Mouse (Mus musculus): Measurements from ENCODE around the gene Olfr1047. TPM values are rescaled to one million over a fixed set of nuclear protein-coding genes. Genes with fewer than 3 reads are reported as not detected.
"Not testable (repeated sequence)": the region's sequence is repeated elsewhere in the genome, so short reads cannot be mapped to it uniquely, and the experiment has no call there.

Gene Olfr1047
- polyA plus RNA-seq (2012; rRNA removed) = not detected in 2 replicates

GRCm38 (mm10) chr2:86231301-86231700, at the start of gene Olfr1047:
Gene Olfr1047 (minus strand): TSS chr2:86231401.
- Histone ChIP-seq H3K27me3 (ENCODE audit: control insufficient read depth, insufficient read depth, low read length) (no peaks in the 10 kb centered on the region), H3K27ac (ENCODE audit: insufficient read depth, low read length) (no peak within 1 kb of the TSS), H3K4me3 (replicated peaks; ENCODE audit: insufficient read depth, low read depth, low read length) (no peak within 1 kb of the TSS), H3K4me1 (ENCODE audit: control insufficient read depth, insufficient read depth, low read length) (no peaks in the 10 kb centered on the region)
- no peak for TF ChIP-seq POLR2A (IDR thresholded peaks at IDR 0.05; ENCODE audit: borderline replicate concordance, insufficient read depth, low read length)
- TF ChIP-seq CTCF (IDR thresholded peaks at IDR 0.05; ENCODE audit: borderline replicate concordance, insufficient read depth, low read depth, low read length) = no peak
- 90% methylated on average over 1 of the region's 1 CpGs for WGBS
- no peak for DNase-seq

GRCm38 (mm10) chr2:86278988-86279387, 47.8 kb upstream of the Olfr1047 start, which contains the start of gene Olfr1051:
Gene Olfr1051 (minus strand): TSS chr2:86279088.
- H3K27me3 ChIP-seq (ENCODE audit: control insufficient read depth, insufficient read depth, low read length); H3K4me1 ChIP-seq (ENCODE audit: control insufficient read depth, insufficient read depth, low read length); DNase-seq; H3K27ac ChIP-seq (ENCODE audit: insufficient read depth, low read length); H3K4me3 ChIP-seq (replicated peaks; ENCODE audit: insufficient read depth, low read depth, low read length): not testable (repeated sequence)

GRCm38 (mm10) chr2:86258228-86258627, 27.0 kb upstream of the Olfr1047 start, which contains the start of gene Olfr1049:
Gene Olfr1049 (minus strand): TSS chr2:86258328.
- not testable (repeated sequence) for DNase-seq; H3K27ac ChIP-seq (ENCODE audit: insufficient read depth, low read length); H3K4me1 ChIP-seq (ENCODE audit: control insufficient read depth, insufficient read depth, low read length); H3K4me3 ChIP-seq (replicated peaks; ENCODE audit: insufficient read depth, low read depth, low read length); H3K27me3 ChIP-seq (ENCODE audit: control insufficient read depth, insufficient read depth, low read length)

DNA sequence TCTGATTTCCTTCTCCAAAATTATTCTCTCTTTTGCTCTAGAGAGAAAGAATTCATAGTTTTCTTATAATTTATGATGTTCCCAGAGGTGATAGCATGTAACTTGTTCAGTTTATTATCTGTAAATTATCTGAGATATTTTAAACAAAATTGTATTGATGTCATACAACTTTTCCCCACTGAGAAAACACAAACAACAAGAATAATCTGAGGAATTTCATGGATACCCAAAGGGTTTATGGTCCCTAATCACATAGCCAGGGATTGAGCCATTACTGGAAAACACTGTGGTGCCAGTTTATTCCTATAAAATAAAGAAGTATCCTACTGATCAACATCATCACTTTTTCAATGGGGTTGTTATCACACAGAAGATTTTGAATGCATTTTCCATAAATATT, 9.0 kb upstream of the Olfr1047 start, which contains the start of gene Olfr1048:
Olfr1048 (minus strand) TSS at position 101 of the 400 bp plus-strand sequence.
- DNase-seq = no peak
- no peak for TF ChIP-seq CTCF (IDR thresholded peaks at IDR 0.05; ENCODE audit: borderline replicate concordance, insufficient read depth, low read depth, low read length)
- no peak for TF ChIP-seq POLR2A (IDR thresholded peaks at IDR 0.05; ENCODE audit: borderline replicate concordance, insufficient read depth, low read length)
- Histone ChIP-seq H3K27ac (ENCODE audit: insufficient read depth, low read length) (no peak within 1 kb of the TSS), H3K4me1 (ENCODE audit: control insufficient read depth, insufficient read depth, low read length) (no peaks in the 10 kb centered on the region), H3K4me3 (replicated peaks; ENCODE audit: insufficient read depth, low read depth, low read length) (no peak within 1 kb of the TSS), H3K27me3 (ENCODE audit: control insufficient read depth, insufficient read depth, low read length) (no peaks in the 10 kb centered on the region)

DNA sequence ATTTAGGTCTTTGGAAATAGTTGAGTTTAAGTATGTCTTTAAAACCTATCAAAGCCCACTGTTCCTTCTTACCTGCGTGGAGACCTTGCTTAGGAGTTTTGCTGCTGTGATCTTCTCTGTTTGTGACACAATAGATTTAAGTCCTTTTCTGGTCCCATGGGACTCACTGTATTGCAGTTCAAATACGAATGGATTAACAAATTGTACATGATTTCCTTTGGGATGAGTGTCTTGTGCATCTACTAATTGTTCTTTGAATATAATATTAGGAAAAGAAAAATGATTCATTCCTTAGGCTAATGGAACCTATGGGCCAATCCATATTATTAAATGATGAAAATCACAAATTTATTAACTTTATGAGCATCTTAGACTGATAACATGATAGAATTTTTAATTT, 12.0 kb downstream of the Olfr1047 start, which contains the start of gene Olfr1046:
Olfr1046 (minus strand) TSS at position 101 of the 400 bp plus-strand sequence.
- no peak within 1 kb of the TSS for H3K27ac ChIP-seq (ENCODE audit: insufficient read depth, low read length)
- H3K4me3 ChIP-seq (replicated peaks; ENCODE audit: insufficient read depth, low read depth, low read length) = no peak within 1 kb of the TSS
- no peak for DNase-seq
- 68% methylated on average over 2 of the region's 2 CpGs for WGBS
- no peaks in the 10 kb centered on the region for H3K4me1 ChIP-seq (ENCODE audit: control insufficient read depth, insufficient read depth, low read length)
- TF ChIP-seq CTCF (IDR thresholded peaks at IDR 0.05; ENCODE audit: borderline replicate concordance, insufficient read depth, low read depth, low read length) (no peak), POLR2A (IDR thresholded peaks at IDR 0.05; ENCODE audit: borderline replicate concordance, insufficient read depth, low read length) (no peak)
- no peaks in the 10 kb centered on the region for H3K27me3 ChIP-seq (ENCODE audit: control insufficient read depth, insufficient read depth, low read length)

DNA sequence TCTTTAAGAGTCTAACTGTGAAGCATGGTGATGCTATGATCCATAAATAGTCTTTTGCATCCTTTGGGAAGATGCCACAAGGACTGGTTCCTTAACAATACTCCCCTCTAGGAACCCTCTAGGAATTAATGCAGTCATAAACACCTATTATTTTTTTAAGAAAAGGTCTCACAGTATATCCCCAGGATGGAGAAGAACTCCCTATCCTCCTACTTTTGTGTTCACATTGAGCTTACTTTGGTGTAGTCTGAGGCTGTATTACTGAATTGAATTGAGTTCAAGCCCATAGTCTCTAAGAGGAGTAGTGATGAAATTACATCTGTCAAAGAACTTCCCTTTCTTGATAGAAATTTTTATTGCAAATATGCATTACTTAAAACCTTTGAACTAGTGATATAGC, 28.3 kb downstream of the Olfr1047 start, which contains the start of gene Olfr1045:
Olfr1045 (minus strand) TSS at position 101 of the 400 bp plus-strand sequence.
- Histone ChIP-seq H3K27ac (ENCODE audit: insufficient read depth, low read length) (no peak within 1 kb of the TSS), H3K4me1 (ENCODE audit: control insufficient read depth, insufficient read depth, low read length) (no peaks in the 10 kb centered on the region), H3K4me3 (replicated peaks; ENCODE audit: insufficient read depth, low read depth, low read length) (no peak within 1 kb of the TSS), H3K27me3 (ENCODE audit: control insufficient read depth, insufficient read depth, low read length) (no peaks in the 10 kb centered on the region)
- no peak for TF ChIP-seq CTCF (IDR thresholded peaks at IDR 0.05; ENCODE audit: borderline replicate concordance, insufficient read depth, low read depth, low read length)
- no peak for TF ChIP-seq POLR2A (IDR thresholded peaks at IDR 0.05; ENCODE audit: borderline replicate concordance, insufficient read depth, low read length)
- DNase-seq = no peak

- DNase-seq = no peak
- no peak for TF ChIP-seq CTCF (IDR thresholded peaks at IDR 0.05; ENCODE audit: borderline replicate concordance, insufficient read depth, low read depth, low read length)
- no peak for TF ChIP-seq POLR2A (IDR thresholded peaks at IDR 0.05; ENCODE audit: borderline replicate concordance, insufficient read depth, low read length)
Observed at GRCm38 (mm10) chr2:86195863-86196262, 35.3 kb downstream of the Olfr1047 start.

DNA sequence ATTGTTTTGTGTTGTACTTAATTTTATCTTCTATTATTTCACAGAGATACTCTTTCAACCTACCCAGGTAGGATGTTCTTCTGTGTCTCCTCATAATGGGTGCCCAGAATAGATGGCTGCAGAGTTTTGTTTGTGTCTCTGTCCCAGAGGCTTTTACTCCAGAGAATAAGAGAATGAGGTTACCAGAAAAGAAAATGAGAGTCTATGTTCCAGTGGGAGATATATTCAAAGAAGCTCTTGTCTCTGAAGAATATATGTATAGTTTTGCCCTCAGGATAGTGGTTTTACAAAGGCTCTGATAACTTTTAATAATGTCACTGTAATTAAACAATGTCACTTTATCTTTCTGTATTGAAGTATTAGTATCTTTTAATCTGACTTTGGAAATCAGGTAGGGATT, 45.6 kb downstream of the Olfr1047 start, which contains the start of gene Olfr52:
Olfr52 (minus strand) TSS at position 101 of the 400 bp plus-strand sequence.
- TF ChIP-seq POLR2A (IDR thresholded peaks at IDR 0.05; ENCODE audit: borderline replicate concordance, insufficient read depth, low read length) = no peak
- no peak for TF ChIP-seq CTCF (IDR thresholded peaks at IDR 0.05; ENCODE audit: borderline replicate concordance, insufficient read depth, low read depth, low read length)
- no peak for DNase-seq

More at GRCm38 (mm10) chr2:86195863-86196262, 35.3 kb downstream of the Olfr1047 start:
- no peaks in the 10 kb centered on the region for H3K27me3 ChIP-seq (ENCODE audit: control insufficient read depth, insufficient read depth, low read length)
- H3K4me3 ChIP-seq (replicated peaks; ENCODE audit: insufficient read depth, low read depth, low read length) = no peak overlapping the region
- H3K27ac ChIP-seq (ENCODE audit: insufficient read depth, low read length) = no peak overlapping the region
- no peaks in the 10 kb centered on the region for H3K4me1 ChIP-seq (ENCODE audit: control insufficient read depth, insufficient read depth, low read length)
- 45% methylated on average over 1 of the region's 1 CpGs for WGBS

More for the DNA sequence above, 45.6 kb downstream of the Olfr1047 start, which contains the start of gene Olfr52:
- no peaks in the 10 kb centered on the region for H3K27me3 ChIP-seq (ENCODE audit: control insufficient read depth, insufficient read depth, low read length)
- no peak within 1 kb of the TSS for H3K27ac ChIP-seq (ENCODE audit: insufficient read depth, low read length)
- no peak within 1 kb of the TSS for H3K4me3 ChIP-seq (replicated peaks; ENCODE audit: insufficient read depth, low read depth, low read length)
- no peaks in the 10 kb centered on the region for H3K4me1 ChIP-seq (ENCODE audit: control insufficient read depth, insufficient read depth, low read length)

All from cerebellum, adult 2 months (tissue).